10 mouse cellular contexts compared by ENCODE assay signal in the genomic region with DNA sequence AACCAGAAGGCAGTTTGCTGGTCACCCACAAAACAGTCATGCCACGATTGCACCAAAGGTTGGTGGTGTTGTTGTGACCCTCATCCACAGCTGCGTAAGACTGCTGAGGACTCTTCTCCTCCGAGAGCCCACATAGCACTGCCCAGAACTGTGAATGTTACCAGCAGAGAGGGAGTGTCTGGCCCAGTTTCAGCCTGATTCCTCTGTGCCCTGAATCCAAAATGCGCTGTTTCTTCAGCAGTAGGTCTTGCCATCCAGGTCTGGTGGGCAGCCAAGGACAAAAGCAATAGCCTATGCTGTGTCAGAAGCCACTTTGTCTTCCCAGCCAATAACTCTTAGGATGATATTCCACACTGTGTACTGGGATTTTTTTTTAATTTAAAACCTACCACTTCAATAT.
A peak's percentile ranks its signal among the peaks of the same experiment; 100 is the strongest.
DNase-seq lines count a peak whose midpoint lies in the region.
"Had no signal": no experiment of that assay in that cellular context is flagged by ENCODE, and none has a peak within 500 bp of the region (broad histone marks: within the 10 kb centered on the region; RNA-seq: fewer than 3 reads in every experiment).

No protein-coding gene starts in this region.

- peak; percentile 4 for DNase-seq in cerebellum, adult 8-10 months
- no peak for DNase-seq in cerebellum, adult 11 months
- peak; percentile 8 to 12 for DNase-seq in left cerebral cortex, adult 18-20 months (ENCODE audit: low spot score in 2 of 2)
- DNase-seq in left cerebral cortex, adult 11 months (ENCODE audit: low spot score) = no peak
- peak; percentile 21 to 26 for DNase-seq in cerebellum, postnatal 14 days
- DNase-seq in left cerebral cortex, postnatal 4 days = peak; percentile 17
- DNase-seq in spleen, postnatal 10 days (ENCODE audit: low spot score in 2 of 2) = no peak
- DNase-seq: gastrocnemius, postnatal 25 days; kidney, postnatal 25 days; lung, postnatal 36 days had no signal

- intact Hi-C loops in left cerebral cortex, postnatal 4 days (cut with DNase I) = no loop called here

Comparison
In these comparisons a context has a peak if more than half of its experiments do, and no peak if none do; other contexts are left out.
1. DNase-seq: peak in cerebellum, adult 8-10 months (single experiment), left cerebral cortex, adult 18-20 months (2 of 2), cerebellum, postnatal 14 days (2 of 2) and left cerebral cortex, postnatal 4 days (single experiment); none in cerebellum, adult 11 months (single experiment), left cerebral cortex, adult 11 months (single experiment) and spleen, postnatal 10 days (0 of 2).